In the genomic region with DNA sequence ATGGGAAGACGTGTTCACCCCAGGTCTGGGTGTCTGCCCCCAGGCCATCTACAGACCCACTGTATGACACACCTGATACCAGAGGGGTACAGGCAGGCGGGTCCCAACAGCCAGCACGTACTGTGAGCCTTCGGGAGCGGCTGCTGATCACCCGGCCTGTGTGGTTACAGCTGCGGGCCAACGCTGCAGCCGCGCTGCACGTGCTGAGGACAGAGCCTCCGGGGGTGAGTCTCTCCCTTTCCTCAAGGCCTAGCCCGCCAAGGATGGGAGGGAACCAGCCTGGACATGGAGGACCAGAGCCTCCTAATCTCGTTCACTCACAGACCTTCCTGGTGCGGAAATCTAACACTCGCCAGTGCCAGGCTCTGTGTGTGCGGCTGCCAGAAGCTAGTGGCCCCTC, we compare ENCODE assay signal across 8 mouse cellular contexts. TPM values are rescaled to one million over a fixed set of nuclear protein-coding genes. Genes with fewer than 3 reads are reported as not detected.
DNase-seq lines count a peak whose midpoint lies in the region; ATAC-seq and TF ChIP-seq lines count a peak whose summit lies in the region.

No protein-coding gene starts in this region.

- H3K4me3 ChIP-seq in testis, adult 2 months (ENCODE audit: control insufficient read depth, low read depth, low read length), result peak overlapping the region; percentile 56
- peak overlapping the region; percentile 27 for H3K4me3 ChIP-seq in limb, embryonic 15.5 days
- H3K4me3 ChIP-seq in stomach, embryonic 15.5 days (replicated peaks), result peak overlapping the region; percentile 35

- H3K27ac ChIP-seq in testis, adult 2 months (ENCODE audit: control insufficient read depth, insufficient read depth, low read depth, low read length), result no peak overlapping the region
- 0 out of 2 replicates have a peak overlapping the region, but pooled peaks have one; percentile 27 for H3K27ac ChIP-seq in limb, embryonic 15.5 days
- peak overlapping the region; percentile 16 for H3K27ac ChIP-seq in stomach, embryonic 15.5 days

- peaks cover 6% of the 10 kb centered on the region for H3K4me1 ChIP-seq in testis, adult 2 months (ENCODE audit: control insufficient read depth, insufficient read depth, low read length)
- H3K4me1 ChIP-seq in limb, embryonic 15.5 days, result peaks cover 35% of the 10 kb centered on the region
- peaks cover 16% of the 10 kb centered on the region for H3K4me1 ChIP-seq in stomach, embryonic 15.5 days

- H3K36me3 ChIP-seq in testis, adult 2 months (ENCODE audit: control insufficient read depth, insufficient read depth, low read length), result no peaks in the 10 kb centered on the region; the same call in 1 of the 2 replicates
- H3K36me3 ChIP-seq in limb, embryonic 15.5 days, result peaks cover 41% of the 10 kb centered on the region
- 0 out of 2 replicates have a peak, but pooled peaks cover 18% of the 10 kb centered on the region for H3K36me3 ChIP-seq in stomach, embryonic 15.5 days

- no peak for ATAC-seq in limb, embryonic 15.5 days (ENCODE audit: insufficient number of reproducible peaks, low FRiP score, low TSS enrichment, low read depth)
- ATAC-seq in stomach, embryonic 15.5 days (ENCODE audit: insufficient read depth, low FRiP score, low read depth), result peak; percentile 44; the same call in 1 of the 2 replicates
- no peak for ATAC-seq in frontal cortex, adult (ENCODE audit: low TSS enrichment)

- H3K9me3 ChIP-seq in limb, embryonic 15.5 days, result no peaks in the 10 kb centered on the region
- no peaks in the 10 kb centered on the region for H3K9me3 ChIP-seq in stomach, embryonic 15.5 days

- H3K4me2 ChIP-seq in limb, embryonic 15.5 days, result peak overlapping the region; percentile 32
- H3K4me2 ChIP-seq in stomach, embryonic 15.5 days, result peak overlapping the region; percentile 51

- no peak for TF ChIP-seq POLR2A in testis, adult 2 months (IDR thresholded peaks at IDR 0.05; ENCODE audit: control insufficient read depth, low read depth, low read length)

- peak; percentile 51 for DNase-seq in cerebellum, adult 9-10 months
- DNase-seq in cerebellum, adult 11 months, result no peak
- no peak for DNase-seq in testis, postnatal 10 days (ENCODE audit: low spot score)
- no peak for DNase-seq in layer of hippocampus, adult 18-20 months (ENCODE audit: low spot score in 2 of 2)

- H3K9ac ChIP-seq in limb, embryonic 15.5 days, result 0 out of 2 replicates have a peak overlapping the region, but pooled peaks have one; percentile 20
- H3K9ac ChIP-seq in stomach, embryonic 15.5 days, result no peak overlapping the region

- no peak for TF ChIP-seq CTCF in testis, adult 2 months (IDR thresholded peaks at IDR 0.05; ENCODE audit: control insufficient read depth, insufficient read depth, insufficient replicate concordance, low read depth, low read length)

- WGBS in limb, embryonic 15.5 days, result 9% methylated on average over 17 of the region's 17 CpGs
- 8% methylated on average over 17 of the region's 17 CpGs for WGBS in stomach, embryonic 15.5 days

- no peaks in the 10 kb centered on the region for H3K27me3 ChIP-seq in testis, adult 2 months (ENCODE audit: control insufficient read depth, insufficient read depth, low read length)
- peaks cover 44% of the 10 kb centered on the region for H3K27me3 ChIP-seq in limb, embryonic 15.5 days
- peaks cover 6% of the 10 kb centered on the region; the same call in 1 of the 2 replicates for H3K27me3 ChIP-seq in stomach, embryonic 15.5 days (replicated peaks)

RNA-seq across cellular contexts. Expression of gene Rin1, which starts 0.8 kb away (rescaled TPM):
- 27.1 and 27.5 TPM in 2 replicates for polyA plus RNA-seq in testis, adult 2 months (2012; rRNA removed)
- 2.6 and 3.2 TPM in 2 replicates for polyA plus RNA-seq in limb, embryonic 15.5 days (2015; fragmentation: Nextera tagmentation; extraction: Ambion mirVana)
- polyA plus RNA-seq in stomach, embryonic 15.5 days (2015; fragmentation: Nextera tagmentation; extraction: Ambion mirVana), result 2.3 and 3.6 TPM in 2 replicates
- total RNA-seq in layer of hippocampus, adult 18-20 months (2021), result 100 to 1,000 TPM; 106 to 107 TPM

RNA-seq across cellular contexts. Expression of gene Brms1, which starts 9.9 kb away (rescaled TPM):
- 200 and 216 TPM in 2 replicates for polyA plus RNA-seq in testis, adult 2 months (2012; rRNA removed)
- polyA plus RNA-seq in limb, embryonic 15.5 days (2015; fragmentation: Nextera tagmentation; extraction: Ambion mirVana), result 41.6 and 42.4 TPM in 2 replicates
- polyA plus RNA-seq in stomach, embryonic 15.5 days (2015; fragmentation: Nextera tagmentation; extraction: Ambion mirVana), result 39.5 and 39.9 TPM in 2 replicates
- total RNA-seq in layer of hippocampus, adult 18-20 months (2021), result 10 to 100 TPM; 22.4 to 23.2 TPM

RNA-seq across cellular contexts. Expression of gene AC124502.3, which starts 12.3 kb away (rescaled TPM):
- 0.61 and 0.98 TPM in 2 replicates for polyA plus RNA-seq in testis, adult 2 months (2012; rRNA removed)
- polyA plus RNA-seq in limb, embryonic 15.5 days (2015; fragmentation: Nextera tagmentation; extraction: Ambion mirVana), result 2.5 and 3.0 TPM in 2 replicates
- polyA plus RNA-seq in stomach, embryonic 15.5 days (2015; fragmentation: Nextera tagmentation; extraction: Ambion mirVana), result 2.2 and 2.3 TPM in 2 replicates
- total RNA-seq in layer of hippocampus, adult 18-20 months (2021), result 1 to 10 TPM; 6.2 to 6.7 TPM

RNA-seq across cellular contexts. Expression of gene B4gat1, which starts 12.4 kb away (rescaled TPM):
- 3.7 and 4.2 TPM in 2 replicates for polyA plus RNA-seq in testis, adult 2 months (2012; rRNA removed)
- 45.1 and 47.9 TPM in 2 replicates for polyA plus RNA-seq in limb, embryonic 15.5 days (2015; fragmentation: Nextera tagmentation; extraction: Ambion mirVana)
- 38.7 and 42.1 TPM in 2 replicates for polyA plus RNA-seq in stomach, embryonic 15.5 days (2015; fragmentation: Nextera tagmentation; extraction: Ambion mirVana)
- total RNA-seq in layer of hippocampus, adult 18-20 months (2021), result 100 to 1,000 TPM; 114 to 120 TPM

RNA-seq across cellular contexts. Expression of gene Cd248, which starts 16.8 kb away (rescaled TPM):
- polyA plus RNA-seq in testis, adult 2 months (2012; rRNA removed), result 2.5 and 2.9 TPM in 2 replicates
- polyA plus RNA-seq in limb, embryonic 15.5 days (2015; fragmentation: Nextera tagmentation; extraction: Ambion mirVana), result 95.9 and 117 TPM in 2 replicates
- polyA plus RNA-seq in stomach, embryonic 15.5 days (2015; fragmentation: Nextera tagmentation; extraction: Ambion mirVana), result 58.4 and 68.3 TPM in 2 replicates
- total RNA-seq in layer of hippocampus, adult 18-20 months (2021), result 1 to 10 TPM; 1.7 to 1.8 TPM
